Mouse (Mus musculus) cerebellum, adult 9-11 months (tissue): ENCODE measurements around the gene Nudt3.
"Not testable (repeated sequence)": the region's sequence is repeated elsewhere in the genome, so short reads cannot be mapped to it uniquely, and the experiment has no call there.

Experiments used
- DNase-seq: peaks from one replicate; pipeline ENCODE4 v3.0.0; 2022

The Nudt3 gene

GRCm38 (mm10) chr17:27623360-27624326 lies at the start of gene Nudt3:
Nudt3 (minus strand) TSS chr17:27623495.
- peak; percentile 94 for DNase-seq

GRCm38 (mm10) chr17:27671720-27672119 lies 48.4 kb upstream of the Nudt3 start:
- no peak for DNase-seq

GRCm38 (mm10) chr17:27658767-27659166 lies 35.5 kb upstream of the Nudt3 start:
- DNase-seq: no peak

GRCm38 (mm10) chr17:27657123-27657522 lies 33.8 kb upstream of the Nudt3 start:
- peak; percentile 89 for DNase-seq

GRCm38 (mm10) chr17:27656414-27656813 lies 33.1 kb upstream of the Nudt3 start:
- peak; percentile 62 for DNase-seq

GRCm38 (mm10) chr17:27656011-27656399 lies 32.7 kb upstream of the Nudt3 start:
- peak; percentile 84 for DNase-seq

- peak; percentile 93 for DNase-seq
Observed at GRCm38 (mm10) chr17:27655089-27656010, 32.1 kb upstream of the Nudt3 start, which contains the start of gene Pacsin1. Pacsin1 (plus strand) TSS chr17:27655509.

- DNase-seq: no peak
Observed at GRCm38 (mm10) chr17:27653253-27653959, 30.1 kb upstream of the Nudt3 start.

GRCm38 (mm10) chr17:27652046-27652790 lies 28.9 kb upstream of the Nudt3 start:
- no peak for DNase-seq

GRCm38 (mm10) chr17:27650586-27650985 lies 27.3 kb upstream of the Nudt3 start:
- no peak for DNase-seq

GRCm38 (mm10) chr17:27650160-27650559 lies 26.9 kb upstream of the Nudt3 start:
- peak; percentile 85 for DNase-seq

GRCm38 (mm10) chr17:27645807-27646206 lies 22.5 kb upstream of the Nudt3 start:
- DNase-seq: peak; percentile 74

GRCm38 (mm10) chr17:27644572-27644971 lies 21.3 kb upstream of the Nudt3 start:
- peak; percentile 63 for DNase-seq

GRCm38 (mm10) chr17:27643756-27644155 lies 20.5 kb upstream of the Nudt3 start:
- DNase-seq: peak; percentile 68

- DNase-seq: peak; percentile 77
Observed at GRCm38 (mm10) chr17:27643101-27643500, 19.8 kb upstream of the Nudt3 start.

GRCm38 (mm10) chr17:27642491-27643062 lies 19.3 kb upstream of the Nudt3 start:
- peak; percentile 99 for DNase-seq

GRCm38 (mm10) chr17:27639851-27640250 lies 16.6 kb upstream of the Nudt3 start:
- DNase-seq: not testable (repeated sequence)

- peak; percentile 77 for DNase-seq
Observed at GRCm38 (mm10) chr17:27638921-27639332, 15.6 kb upstream of the Nudt3 start.

- peak; percentile 76 for DNase-seq
Observed at GRCm38 (mm10) chr17:27637333-27637732, 14.0 kb upstream of the Nudt3 start.

GRCm38 (mm10) chr17:27636132-27637020 lies 13.1 kb upstream of the Nudt3 start, which contains the start of gene Rps10:
Rps10 (minus strand) TSS chr17:27636669.
- DNase-seq: peak; percentile 68
